ENCODE assay signal across 18 mouse cellular contexts in genomic region chr6:122435270-122435669, GRCm38 (mm10).
"Had no signal": no experiment of that assay in that cellular context is flagged by ENCODE, and none has a peak within 500 bp of the region (broad histone marks: within the 10 kb centered on the region; RNA-seq: fewer than 3 reads in every experiment).

No protein-coding gene starts in this region.

- H3K4me1 ChIP-seq: midbrain, embryonic 13.5 days; midbrain, embryonic 15.5 days; neural tube, embryonic 13.5 days; neural tube, embryonic 15.5 days had no signal

- H3K4me2 ChIP-seq: lung, embryonic 14.5 days; midbrain, embryonic 11.5 days; midbrain, embryonic 13.5 days; midbrain, embryonic 15.5 days; neural tube, embryonic 13.5 days; neural tube, embryonic 15.5 days had no signal

- ATAC-seq: midbrain, embryonic 13.5 days; midbrain, embryonic 15.5 days had no signal

- H3K9me3 ChIP-seq: midbrain, embryonic 13.5 days; midbrain, embryonic 15.5 days; neural tube, embryonic 13.5 days; neural tube, embryonic 15.5 days had no signal

- H3K9ac ChIP-seq: lung, embryonic 14.5 days; midbrain, embryonic 13.5 days; midbrain, embryonic 15.5 days; neural tube, embryonic 13.5 days; neural tube, embryonic 15.5 days had no signal

- H3K27me3 ChIP-seq: midbrain, embryonic 13.5 days; midbrain, embryonic 15.5 days; neural tube, embryonic 13.5 days; neural tube, embryonic 15.5 days had no signal

- H3K27ac ChIP-seq: midbrain, embryonic 13.5 days; midbrain, embryonic 15.5 days; neural tube, embryonic 13.5 days; neural tube, embryonic 15.5 days had no signal

- H3K36me3 ChIP-seq: midbrain, embryonic 13.5 days; midbrain, embryonic 15.5 days; neural tube, embryonic 13.5 days; neural tube, embryonic 15.5 days had no signal

- DNase-seq: lung, adult 18-20 months; lung, embryonic 14.5 days; lung, postnatal 10 days; lung, postnatal 4 days; retina, postnatal 1 day; right cerebral cortex, adult 18-20 months; right cerebral cortex, postnatal 25 days; right cerebral cortex, postnatal 4 days; spleen, adult 18-20 months; thymus, adult 18-20 months; thymus, postnatal 14 days; thymus, postnatal 36 days had no signal

- H3K4me3 ChIP-seq: midbrain, embryonic 13.5 days; midbrain, embryonic 15.5 days; myocyte; neural tube, embryonic 13.5 days; neural tube, embryonic 15.5 days had no signal
